9 mouse cellular contexts compared by ENCODE assay signal in the genomic region with DNA sequence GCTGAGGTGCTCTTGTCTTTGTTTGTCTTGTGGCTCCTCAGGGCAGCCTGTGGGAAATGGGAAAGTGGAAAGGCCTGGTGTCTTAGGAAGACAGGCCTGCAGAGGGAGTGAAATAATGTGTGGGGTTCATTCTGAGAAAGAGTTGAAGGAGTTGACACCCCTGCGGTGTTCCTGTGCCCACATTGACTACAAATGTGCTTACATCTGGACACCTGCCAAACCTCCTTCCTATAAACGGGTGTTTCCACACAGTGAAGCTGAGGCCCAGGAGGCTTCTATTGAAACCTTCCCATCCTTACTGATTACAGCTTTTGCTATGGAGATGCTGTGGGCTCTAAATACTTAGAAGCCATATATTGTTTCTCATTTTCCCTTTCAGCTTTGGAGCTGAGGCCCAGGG.
DNase-seq lines count a peak whose midpoint lies in the region; ATAC-seq lines count a peak whose summit lies in the region.
"Had no signal": no experiment of that assay in that cellular context is flagged by ENCODE, and none has a peak within 500 bp of the region (broad histone marks: within the 10 kb centered on the region; RNA-seq: fewer than 3 reads in every experiment).

No protein-coding gene starts in this region.

- DNase-seq in hindbrain, embryonic 11.5 days (ENCODE audit: low spot score), result no peak
- peak; percentile 39 for DNase-seq in 3134 (ENCODE audit: extremely low read depth, insufficient read length, low spot score)
- peak; percentile 68 for DNase-seq in T-cell, adult 2 months (ENCODE audit: low spot score)
- no peak for DNase-seq in adrenal gland, adult 2 months
- DNase-seq in gastrocnemius, postnatal 36 days, result no peak
- no peak for DNase-seq in kidney, postnatal 10 days

- no peak overlapping the region for H3K4me2 ChIP-seq in hindbrain, embryonic 12.5 days (replicated peaks)
- H3K4me2 ChIP-seq in hindbrain, embryonic 11.5 days (replicated peaks; ENCODE audit: low read depth, low read length), result no peak overlapping the region
- H3K4me2 ChIP-seq in intestine, embryonic 16.5 days (ENCODE audit: low read depth, low read length), result no peak overlapping the region

- 35% methylated on average over 2 of the region's 2 CpGs for WGBS in hindbrain, embryonic 12.5 days
- WGBS in hindbrain, embryonic 11.5 days, result 67% methylated on average over 2 of the region's 2 CpGs
- 11% methylated on average over 2 of the region's 2 CpGs for WGBS in intestine, embryonic 16.5 days

- H3K27me3 ChIP-seq in hindbrain, embryonic 12.5 days, result no peaks in the 10 kb centered on the region
- H3K27me3 ChIP-seq in hindbrain, embryonic 11.5 days (ENCODE audit: control insufficient read depth, insufficient read depth, low read length), result no peaks in the 10 kb centered on the region
- no peaks in the 10 kb centered on the region for H3K27me3 ChIP-seq in intestine, embryonic 16.5 days (replicated peaks; ENCODE audit: control insufficient read depth, insufficient read depth, low read length)

- no peak overlapping the region for H3K4me3 ChIP-seq in hindbrain, embryonic 12.5 days
- H3K4me3 ChIP-seq in hindbrain, embryonic 11.5 days (ENCODE audit: low read depth, low read length), result no peak overlapping the region
- no peak overlapping the region for H3K4me3 ChIP-seq in intestine, embryonic 16.5 days (ENCODE audit: low read length)
- H3K4me3 ChIP-seq: erythroblast, embryonic 14.5 days had no signal

- 0 out of 2 replicates have a peak, but pooled peaks have one; percentile 35 for ATAC-seq in hindbrain, embryonic 12.5 days (ENCODE audit: low FRiP score)
- no peak for ATAC-seq in hindbrain, embryonic 11.5 days (ENCODE audit: low FRiP score)
- ATAC-seq in intestine, embryonic 16.5 days, result no peak

- intact Hi-C loops in gastrocnemius, postnatal 36 days (cut with DNase I), result no loop called here

- no peaks in the 10 kb centered on the region for H3K36me3 ChIP-seq in hindbrain, embryonic 12.5 days
- no peaks in the 10 kb centered on the region for H3K36me3 ChIP-seq in hindbrain, embryonic 11.5 days (ENCODE audit: control insufficient read depth, insufficient read depth, low read length)
- no peaks in the 10 kb centered on the region for H3K36me3 ChIP-seq in intestine, embryonic 16.5 days (ENCODE audit: control insufficient read depth, insufficient read depth, low read length)

- 0 out of 2 replicates have a peak overlapping the region, but pooled peaks have one; percentile 33 for H3K9ac ChIP-seq in hindbrain, embryonic 12.5 days
- no peak overlapping the region for H3K9ac ChIP-seq in hindbrain, embryonic 11.5 days (ENCODE audit: low read depth, low read length)
- no peak overlapping the region for H3K9ac ChIP-seq in intestine, embryonic 16.5 days (ENCODE audit: low read depth, low read length)

- no peak overlapping the region for H3K27ac ChIP-seq in hindbrain, embryonic 12.5 days
- no peak overlapping the region for H3K27ac ChIP-seq in hindbrain, embryonic 11.5 days (ENCODE audit: low read depth, low read length)
- H3K27ac ChIP-seq in intestine, embryonic 16.5 days (ENCODE audit: low read length), result peak overlapping the region; percentile 6; the same call in 1 of the 2 replicates

- H3K4me1 ChIP-seq in hindbrain, embryonic 12.5 days, result peaks cover 36% of the 10 kb centered on the region
- no peaks in the 10 kb centered on the region; the same call in 1 of the 2 replicates for H3K4me1 ChIP-seq in hindbrain, embryonic 11.5 days (replicated peaks; ENCODE audit: control insufficient read depth, insufficient read depth, low read length)
- peaks cover 23% of the 10 kb centered on the region for H3K4me1 ChIP-seq in intestine, embryonic 16.5 days (ENCODE audit: control insufficient read depth, insufficient read depth, low read length)

- H3K9me3 ChIP-seq in hindbrain, embryonic 12.5 days (replicated peaks), result no peaks in the 10 kb centered on the region
- no peaks in the 10 kb centered on the region for H3K9me3 ChIP-seq in hindbrain, embryonic 11.5 days (ENCODE audit: control insufficient read depth, low read length)
- H3K9me3 ChIP-seq in intestine, embryonic 16.5 days (ENCODE audit: control insufficient read depth, low read length), result no peaks in the 10 kb centered on the region

Comparison
In these comparisons a context has a peak if more than half of its experiments do, and no peak if none do; other contexts are left out.
1. DNase-seq: peak in 3134 (single experiment) and T-cell, adult 2 months (single experiment); none in hindbrain, embryonic 11.5 days (single experiment), adrenal gland, adult 2 months (single experiment), gastrocnemius, postnatal 36 days (0 of 2) and kidney, postnatal 10 days (single experiment).